Mouse (Mus musculus): ENCODE results near the gene Rimkla. TPM values are rescaled to one million over a fixed set of nuclear protein-coding genes. Genes with fewer than 3 reads are reported as not detected.
A peak's percentile ranks its signal among the peaks of the same experiment; 100 is the strongest.

Gene Rimkla
- polyA plus RNA-seq, 1 experiment from 2014 or later = 0.35 TPM

GRCm38 (mm10) chr4:119511591-119511990 lies 19.2 kb upstream of the Rimkla start:
- ATAC-seq = no peak
- no peaks in the 10 kb centered on the region for H3K9me3 ChIP-seq (ENCODE audit: control insufficient read depth)
- no peaks in the 10 kb centered on the region for H3K27me3 ChIP-seq (replicated peaks; ENCODE audit: control insufficient read depth, insufficient read depth, low read length)
- no peak overlapping the region for H3K4me2 ChIP-seq (replicated peaks; ENCODE audit: low read depth)
- no peak overlapping the region for H3K4me3 ChIP-seq (ENCODE audit: low read depth, low read length)
- no peak overlapping the region for H3K9ac ChIP-seq (ENCODE audit: low read depth, low read length)
- WGBS = 52% methylated on average over 2 of the region's 2 CpGs
- no peaks in the 10 kb centered on the region for H3K4me1 ChIP-seq (replicated peaks; ENCODE audit: control insufficient read depth, insufficient read depth, low read length)
- H3K36me3 ChIP-seq (ENCODE audit: control insufficient read depth, insufficient read depth) = no peaks in the 10 kb centered on the region
- TF ChIP-seq CTCF (IDR thresholded peaks at IDR 0.05; ENCODE audit: low read depth) = peak; percentile 25
- no peak overlapping the region for H3K27ac ChIP-seq (ENCODE audit: low read depth, low read length)

- TF ChIP-seq CTCF (IDR thresholded peaks at IDR 0.05; ENCODE audit: low read depth) = no peak
- H3K27me3 ChIP-seq (replicated peaks; ENCODE audit: control insufficient read depth, insufficient read depth, low read length) = 0 out of 2 replicates have a peak, but pooled peaks cover 2% of the 10 kb centered on the region
- WGBS = 56% methylated on average over 5 of the region's 5 CpGs
These were observed 6.0 kb upstream of the Rimkla start for GRCm38 (mm10) chr4:119498319-119498848.

GRCm38 (mm10) chr4:119492933-119493327 lies 502 bp upstream of the Rimkla start:
- Histone ChIP-seq H3K9ac (ENCODE audit: low read depth, low read length) (no peak overlapping the region), H3K4me2 (replicated peaks; ENCODE audit: low read depth) (peak overlapping the region; percentile 92), H3K4me1 (replicated peaks; ENCODE audit: control insufficient read depth, insufficient read depth, low read length) (no peaks in the 10 kb centered on the region), H3K36me3 (ENCODE audit: control insufficient read depth, insufficient read depth) (no peaks in the 10 kb centered on the region), H3K4me3 (ENCODE audit: low read depth, low read length) (peak overlapping the region; percentile 53), H3K27me3 (replicated peaks; ENCODE audit: control insufficient read depth, insufficient read depth, low read length) (peaks cover 23% of the 10 kb centered on the region), H3K27ac (ENCODE audit: low read depth, low read length) (no peak overlapping the region), H3K9me3 (ENCODE audit: control insufficient read depth) (no peaks in the 10 kb centered on the region)
- ATAC-seq = no peak
- WGBS = 36% methylated on average over 10 of the region's 10 CpGs
- no peak for TF ChIP-seq CTCF (IDR thresholded peaks at IDR 0.05; ENCODE audit: low read depth)

More at GRCm38 (mm10) chr4:119498319-119498848, 6.0 kb upstream of the Rimkla start:
- ATAC-seq = no peak
- no peak overlapping the region for H3K27ac ChIP-seq (ENCODE audit: low read depth, low read length)
- H3K4me2 ChIP-seq (replicated peaks; ENCODE audit: low read depth) = no peak overlapping the region
- no peak overlapping the region for H3K9ac ChIP-seq (ENCODE audit: low read depth, low read length)
- no peaks in the 10 kb centered on the region for H3K36me3 ChIP-seq (ENCODE audit: control insufficient read depth, insufficient read depth)
- no peaks in the 10 kb centered on the region for H3K9me3 ChIP-seq (ENCODE audit: control insufficient read depth)
- no peaks in the 10 kb centered on the region for H3K4me1 ChIP-seq (replicated peaks; ENCODE audit: control insufficient read depth, insufficient read depth, low read length)
- H3K4me3 ChIP-seq (ENCODE audit: low read depth, low read length) = no peak overlapping the region

GRCm38 (mm10) chr4:119490806-119491205 lies 1.6 kb downstream of the Rimkla start:
- Histone ChIP-seq H3K9ac (ENCODE audit: low read depth, low read length) (no peak overlapping the region), H3K27ac (ENCODE audit: low read depth, low read length) (no peak overlapping the region), H3K4me1 (replicated peaks; ENCODE audit: control insufficient read depth, insufficient read depth, low read length) (no peaks in the 10 kb centered on the region), H3K9me3 (ENCODE audit: control insufficient read depth) (no peaks in the 10 kb centered on the region), H3K4me3 (ENCODE audit: low read depth, low read length) (no peak overlapping the region), H3K36me3 (ENCODE audit: control insufficient read depth, insufficient read depth) (no peaks in the 10 kb centered on the region), H3K27me3 (replicated peaks; ENCODE audit: control insufficient read depth, insufficient read depth, low read length) (peaks cover 23% of the 10 kb centered on the region), H3K4me2 (replicated peaks; ENCODE audit: low read depth) (no peak overlapping the region)
- no peak for ATAC-seq
- 81% methylated on average over 3 of the region's 3 CpGs for WGBS
- peak; percentile 53 for TF ChIP-seq CTCF (IDR thresholded peaks at IDR 0.05; ENCODE audit: low read depth)

- no peak for TF ChIP-seq CTCF (IDR thresholded peaks at IDR 0.05; ENCODE audit: low read depth)
- H3K36me3 ChIP-seq (ENCODE audit: control insufficient read depth, insufficient read depth) = no peaks in the 10 kb centered on the region
- H3K9me3 ChIP-seq (ENCODE audit: control insufficient read depth) = no peaks in the 10 kb centered on the region
- 87% methylated on average over 10 of the region's 10 CpGs for WGBS
- no peak for ATAC-seq
- H3K9ac ChIP-seq (ENCODE audit: low read depth, low read length) = no peak overlapping the region
- no peak overlapping the region for H3K4me3 ChIP-seq (ENCODE audit: low read depth, low read length)
- H3K27ac ChIP-seq (ENCODE audit: low read depth, low read length) = no peak overlapping the region
- H3K4me1 ChIP-seq (replicated peaks; ENCODE audit: control insufficient read depth, insufficient read depth, low read length) = no peaks in the 10 kb centered on the region
- H3K27me3 ChIP-seq (replicated peaks; ENCODE audit: control insufficient read depth, insufficient read depth, low read length) = peaks cover 23% of the 10 kb centered on the region
- no peak overlapping the region for H3K4me2 ChIP-seq (replicated peaks; ENCODE audit: low read depth)
These were observed 2.8 kb downstream of the Rimkla start for GRCm38 (mm10) chr4:119489666-119490065.

DNA sequence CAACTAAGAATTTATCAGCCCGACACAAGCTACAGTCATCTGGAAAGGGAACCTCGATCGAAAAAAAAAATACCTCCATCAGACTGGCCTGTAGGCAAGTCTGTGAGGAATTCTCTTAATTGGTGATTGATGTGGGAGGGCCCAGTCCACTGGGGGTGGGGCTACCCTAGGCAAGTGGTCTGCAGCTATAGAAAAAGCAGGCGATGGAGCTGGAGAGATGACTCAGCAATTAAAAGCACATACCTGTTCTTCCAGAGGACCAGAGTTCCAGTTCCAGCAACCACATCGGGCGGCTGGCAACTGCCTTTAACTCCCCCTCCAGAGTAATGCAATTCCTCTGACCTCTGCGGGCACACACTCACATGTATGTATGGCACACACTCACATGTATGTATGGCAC lies 7.5 kb downstream of the Rimkla start:
- no peak for TF ChIP-seq CTCF (IDR thresholded peaks at IDR 0.05; ENCODE audit: low read depth)
- no peak overlapping the region for H3K4me2 ChIP-seq (replicated peaks; ENCODE audit: low read depth)
- H3K4me3 ChIP-seq (ENCODE audit: low read depth, low read length) = no peak overlapping the region
- no peaks in the 10 kb centered on the region for H3K27me3 ChIP-seq (replicated peaks; ENCODE audit: control insufficient read depth, insufficient read depth, low read length)
- WGBS = 77% methylated on average over 7 of the region's 7 CpGs
- H3K36me3 ChIP-seq (ENCODE audit: control insufficient read depth, insufficient read depth) = no peaks in the 10 kb centered on the region
- no peaks in the 10 kb centered on the region for H3K9me3 ChIP-seq (ENCODE audit: control insufficient read depth)
- H3K4me1 ChIP-seq (replicated peaks; ENCODE audit: control insufficient read depth, insufficient read depth, low read length) = no peaks in the 10 kb centered on the region
- no peak for ATAC-seq
- H3K9ac ChIP-seq (ENCODE audit: low read depth, low read length) = no peak overlapping the region
- H3K27ac ChIP-seq (ENCODE audit: low read depth, low read length) = no peak overlapping the region

DNA sequence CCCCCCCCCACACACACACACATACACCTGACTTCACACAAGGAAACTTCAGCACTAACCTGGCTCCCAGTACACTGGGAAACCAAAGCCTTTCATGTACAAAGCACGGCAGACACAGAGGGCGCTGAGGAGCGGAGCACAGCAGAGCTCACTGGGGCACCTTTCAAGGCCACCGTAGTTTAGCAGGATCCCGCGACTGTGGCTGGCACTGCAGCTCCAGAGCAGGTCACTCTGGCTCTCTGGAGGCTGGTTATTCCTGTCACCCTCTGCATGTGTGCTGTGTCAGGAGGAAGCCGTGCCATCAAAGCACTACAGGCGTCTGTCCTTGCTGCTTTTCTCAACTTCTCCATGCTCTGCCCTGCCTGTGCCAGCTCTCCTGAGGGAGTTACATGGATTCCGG lies 9.4 kb downstream of the Rimkla start:
- no peak for ATAC-seq
- WGBS = 53% methylated on average over 9 of the region's 9 CpGs
- no peaks in the 10 kb centered on the region for H3K4me1 ChIP-seq (replicated peaks; ENCODE audit: control insufficient read depth, insufficient read depth, low read length)
- H3K9ac ChIP-seq (ENCODE audit: low read depth, low read length) = no peak overlapping the region
- H3K27ac ChIP-seq (ENCODE audit: low read depth, low read length) = no peak overlapping the region
- no peaks in the 10 kb centered on the region for H3K27me3 ChIP-seq (replicated peaks; ENCODE audit: control insufficient read depth, insufficient read depth, low read length)
- H3K4me3 ChIP-seq (ENCODE audit: low read depth, low read length) = no peak overlapping the region
- no peaks in the 10 kb centered on the region for H3K9me3 ChIP-seq (ENCODE audit: control insufficient read depth)
- no peak overlapping the region for H3K4me2 ChIP-seq (replicated peaks; ENCODE audit: low read depth)
- no peaks in the 10 kb centered on the region for H3K36me3 ChIP-seq (ENCODE audit: control insufficient read depth, insufficient read depth)
- peak; percentile 47 for TF ChIP-seq CTCF (IDR thresholded peaks at IDR 0.05; ENCODE audit: low read depth)

Data from intestine, postnatal 0 days (tissue).